Mouse (Mus musculus): ENCODE measurements around the gene Sec22b. TPM values are rescaled to one million over a fixed set of nuclear protein-coding genes. Genes with fewer than 3 reads are reported as not detected.

Sec22b gene
- polyA plus RNA-seq, 1 experiment, result 21.5 TPM

GRCm38 (mm10) chr3:97953196-97953595 lies 52.2 kb downstream of the Sec22b start:
- H3K4me3 ChIP-seq (ENCODE audit: control insufficient read depth, low read depth, low read length), result no peak overlapping the region
- no peaks in the 10 kb centered on the region for H3K27me3 ChIP-seq (ENCODE audit: control insufficient read depth, insufficient read depth, low read length)
- TF ChIP-seq CTCF (IDR thresholded peaks at IDR 0.05; ENCODE audit: control insufficient read depth, insufficient read depth, insufficient replicate concordance, low read depth, low read length) (no peak), POLR2A (IDR thresholded peaks at IDR 0.05; ENCODE audit: control insufficient read depth, low read depth, low read length) (no peak)
- no peaks in the 10 kb centered on the region for H3K4me1 ChIP-seq (ENCODE audit: control insufficient read depth, insufficient read depth, low read length)
- H3K27ac ChIP-seq (ENCODE audit: control insufficient read depth, insufficient read depth, low read depth, low read length), result no peak overlapping the region
- no peaks in the 10 kb centered on the region for H3K36me3 ChIP-seq (ENCODE audit: control insufficient read depth, insufficient read depth, low read length)

DNA sequence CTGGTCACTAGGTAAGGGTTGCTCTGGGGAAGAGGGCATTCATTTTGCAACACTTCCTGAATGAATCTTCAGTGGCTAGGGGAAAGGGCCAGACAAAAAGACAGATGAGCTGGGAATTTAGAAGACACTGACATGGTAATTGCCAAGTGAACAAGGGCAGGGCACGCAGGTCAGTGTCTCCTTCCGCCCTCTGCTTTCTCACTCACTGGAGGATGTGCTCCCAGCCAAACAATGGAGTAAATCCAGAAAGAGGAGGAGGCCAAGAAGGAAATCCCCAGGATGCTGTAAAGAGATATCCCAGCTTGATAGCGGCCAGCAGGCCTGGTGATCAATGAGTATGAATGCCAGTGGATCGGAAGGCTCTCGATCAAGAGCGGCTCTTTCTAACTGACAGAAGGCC lies 55.3 kb downstream of the Sec22b start:
- H3K4me3 ChIP-seq (ENCODE audit: control insufficient read depth, low read depth, low read length), result no peak overlapping the region
- no peak overlapping the region for H3K27ac ChIP-seq (ENCODE audit: control insufficient read depth, insufficient read depth, low read depth, low read length)
- no peak for TF ChIP-seq CTCF (IDR thresholded peaks at IDR 0.05; ENCODE audit: control insufficient read depth, insufficient read depth, insufficient replicate concordance, low read depth, low read length)
- TF ChIP-seq POLR2A (IDR thresholded peaks at IDR 0.05; ENCODE audit: control insufficient read depth, low read depth, low read length), result no peak
- no peaks in the 10 kb centered on the region for H3K36me3 ChIP-seq (ENCODE audit: control insufficient read depth, insufficient read depth, low read length)
- H3K27me3 ChIP-seq (ENCODE audit: control insufficient read depth, insufficient read depth, low read length), result no peaks in the 10 kb centered on the region
- 0 out of 2 replicates have a peak, but pooled peaks cover 2% of the 10 kb centered on the region for H3K4me1 ChIP-seq (ENCODE audit: control insufficient read depth, insufficient read depth, low read length)

GRCm38 (mm10) chr3:97956926-97957325 lies 55.9 kb downstream of the Sec22b start:
- TF ChIP-seq CTCF (IDR thresholded peaks at IDR 0.05; ENCODE audit: control insufficient read depth, insufficient read depth, insufficient replicate concordance, low read depth, low read length) (no peak), POLR2A (IDR thresholded peaks at IDR 0.05; ENCODE audit: control insufficient read depth, low read depth, low read length) (no peak)

GRCm38 (mm10) chr3:97960783-97961594 lies 60.0 kb downstream of the Sec22b start:
- Histone ChIP-seq H3K27ac (ENCODE audit: control insufficient read depth, insufficient read depth, low read depth, low read length) (no peak overlapping the region), H3K4me1 (ENCODE audit: control insufficient read depth, insufficient read depth, low read length) (peaks cover 4% of the 10 kb centered on the region), H3K36me3 (ENCODE audit: control insufficient read depth, insufficient read depth, low read length) (no peaks in the 10 kb centered on the region), H3K4me3 (ENCODE audit: control insufficient read depth, low read depth, low read length) (no peak overlapping the region), H3K27me3 (ENCODE audit: control insufficient read depth, insufficient read depth, low read length) (no peaks in the 10 kb centered on the region)
- TF ChIP-seq POLR2A (IDR thresholded peaks at IDR 0.05; ENCODE audit: control insufficient read depth, low read depth, low read length) (no peak), CTCF (IDR thresholded peaks at IDR 0.05; ENCODE audit: control insufficient read depth, insufficient read depth, insufficient replicate concordance, low read depth, low read length) (no peak)

More at GRCm38 (mm10) chr3:97956926-97957325, 55.9 kb downstream of the Sec22b start:
- H3K4me3 ChIP-seq (ENCODE audit: control insufficient read depth, low read depth, low read length), result no peak overlapping the region
- H3K4me1 ChIP-seq (ENCODE audit: control insufficient read depth, insufficient read depth, low read length), result 0 out of 2 replicates have a peak, but pooled peaks cover 2% of the 10 kb centered on the region
- H3K36me3 ChIP-seq (ENCODE audit: control insufficient read depth, insufficient read depth, low read length), result no peaks in the 10 kb centered on the region
- H3K27ac ChIP-seq (ENCODE audit: control insufficient read depth, insufficient read depth, low read depth, low read length), result no peak overlapping the region
- no peaks in the 10 kb centered on the region for H3K27me3 ChIP-seq (ENCODE audit: control insufficient read depth, insufficient read depth, low read length)

- no peaks in the 10 kb centered on the region for H3K27me3 ChIP-seq (ENCODE audit: control insufficient read depth, insufficient read depth, low read length)
- no peak overlapping the region for H3K27ac ChIP-seq (ENCODE audit: control insufficient read depth, insufficient read depth, low read depth, low read length)
- no peaks in the 10 kb centered on the region for H3K36me3 ChIP-seq (ENCODE audit: control insufficient read depth, insufficient read depth, low read length)
- peaks cover 4% of the 10 kb centered on the region for H3K4me1 ChIP-seq (ENCODE audit: control insufficient read depth, insufficient read depth, low read length)
- no peak overlapping the region for H3K4me3 ChIP-seq (ENCODE audit: control insufficient read depth, low read depth, low read length)
- TF ChIP-seq CTCF (IDR thresholded peaks at IDR 0.05; ENCODE audit: control insufficient read depth, insufficient read depth, insufficient replicate concordance, low read depth, low read length) (no peak), POLR2A (IDR thresholded peaks at IDR 0.05; ENCODE audit: control insufficient read depth, low read depth, low read length) (no peak)
Measured at GRCm38 (mm10) chr3:97961962-97962361, 61.0 kb downstream of the Sec22b start.

DNA sequence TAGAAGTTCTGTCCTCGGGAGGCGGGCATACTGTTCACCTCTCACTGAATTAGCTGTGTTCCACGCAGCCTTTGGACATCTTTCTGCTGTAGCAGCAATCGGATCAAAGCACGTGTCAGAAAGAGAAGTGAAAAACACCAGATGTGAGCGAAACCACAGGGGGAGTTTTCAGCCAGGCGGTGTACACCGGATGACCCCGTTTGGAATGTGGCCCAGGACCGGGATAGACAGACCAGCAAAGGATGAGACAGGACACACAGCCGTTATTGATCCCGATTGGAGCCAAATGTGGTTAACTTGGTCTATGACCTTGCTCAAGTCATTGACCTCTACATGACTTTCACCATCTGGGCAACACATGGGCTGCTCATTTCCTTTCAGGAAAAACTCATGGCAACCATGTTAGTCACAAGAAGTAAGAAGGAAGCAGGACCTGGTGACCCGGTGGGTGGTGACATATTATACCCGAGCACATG lies 63.9 kb downstream of the Sec22b start:
- no peak overlapping the region for H3K4me3 ChIP-seq (ENCODE audit: control insufficient read depth, low read depth, low read length)
- no peaks in the 10 kb centered on the region for H3K36me3 ChIP-seq (ENCODE audit: control insufficient read depth, insufficient read depth, low read length)
- no peak for TF ChIP-seq POLR2A (IDR thresholded peaks at IDR 0.05; ENCODE audit: control insufficient read depth, low read depth, low read length)
- no peak for TF ChIP-seq CTCF (IDR thresholded peaks at IDR 0.05; ENCODE audit: control insufficient read depth, insufficient read depth, insufficient replicate concordance, low read depth, low read length)
- no peaks in the 10 kb centered on the region for H3K27me3 ChIP-seq (ENCODE audit: control insufficient read depth, insufficient read depth, low read length)
- no peak overlapping the region for H3K27ac ChIP-seq (ENCODE audit: control insufficient read depth, insufficient read depth, low read depth, low read length)
- peaks cover 4% of the 10 kb centered on the region for H3K4me1 ChIP-seq (ENCODE audit: control insufficient read depth, insufficient read depth, low read length)

DNA sequence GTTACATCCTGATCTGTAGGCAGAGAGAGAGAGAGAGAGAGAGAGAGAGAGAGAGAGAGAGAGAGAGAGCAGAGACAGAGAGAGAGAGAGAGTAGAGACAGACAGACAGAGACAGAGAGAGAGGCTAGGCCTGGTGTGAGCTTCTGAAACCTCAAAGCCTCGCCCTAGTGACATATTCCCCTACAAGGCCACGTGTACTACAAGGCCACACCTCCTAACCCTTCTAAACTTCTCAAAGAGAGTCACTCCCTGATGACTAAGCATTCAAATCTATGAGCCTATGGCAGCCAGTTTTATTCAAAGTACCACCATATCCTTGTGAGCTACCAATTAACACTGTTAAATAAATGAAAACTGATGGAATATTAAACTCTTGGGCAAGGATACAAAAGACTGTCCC lies 66.6 kb downstream of the Sec22b start:
- Histone ChIP-seq H3K4me1 (ENCODE audit: control insufficient read depth, insufficient read depth, low read length) (peaks cover 3% of the 10 kb centered on the region; the same call in 1 of the 2 replicates), H3K27me3 (ENCODE audit: control insufficient read depth, insufficient read depth, low read length) (no peaks in the 10 kb centered on the region), H3K4me3 (ENCODE audit: control insufficient read depth, low read depth, low read length) (no peak overlapping the region), H3K27ac (ENCODE audit: control insufficient read depth, insufficient read depth, low read depth, low read length) (no peak overlapping the region), H3K36me3 (ENCODE audit: control insufficient read depth, insufficient read depth, low read length) (no peaks in the 10 kb centered on the region)
- TF ChIP-seq POLR2A (IDR thresholded peaks at IDR 0.05; ENCODE audit: control insufficient read depth, low read depth, low read length), result no peak
- TF ChIP-seq CTCF (IDR thresholded peaks at IDR 0.05; ENCODE audit: control insufficient read depth, insufficient read depth, insufficient replicate concordance, low read depth, low read length), result no peak
